Mouse (Mus musculus): Measurements from ENCODE around the gene Stra8. TPM values are rescaled to one million over a fixed set of nuclear protein-coding genes. Genes with fewer than 3 reads are reported as not detected.

The Stra8 gene
- polyA plus RNA-seq, 1 experiment = not detected

DNA sequence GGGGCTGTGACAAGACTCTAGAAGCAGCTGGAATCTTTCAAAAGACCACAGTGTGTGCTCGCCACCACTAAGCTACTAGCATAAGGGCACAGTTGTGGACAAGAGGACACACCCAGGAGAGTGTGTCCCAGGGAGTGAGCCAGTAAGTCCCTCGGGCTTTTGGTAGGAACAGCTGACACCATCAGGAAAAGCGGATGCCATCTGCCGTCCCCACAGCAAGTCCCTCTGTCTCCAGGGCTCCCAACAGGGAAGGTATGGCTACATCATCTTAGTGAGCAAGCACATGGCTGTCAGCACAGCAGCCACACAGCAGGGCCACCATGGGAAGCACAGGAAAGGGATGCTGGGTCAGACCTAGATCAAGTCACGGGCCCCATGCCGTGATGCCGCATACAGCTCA is 24.4 kb upstream of the Stra8 start:
- TF ChIP-seq GATA1 (IDR thresholded peaks at IDR 0.05; ENCODE audit: low read length) = no peak

DNA sequence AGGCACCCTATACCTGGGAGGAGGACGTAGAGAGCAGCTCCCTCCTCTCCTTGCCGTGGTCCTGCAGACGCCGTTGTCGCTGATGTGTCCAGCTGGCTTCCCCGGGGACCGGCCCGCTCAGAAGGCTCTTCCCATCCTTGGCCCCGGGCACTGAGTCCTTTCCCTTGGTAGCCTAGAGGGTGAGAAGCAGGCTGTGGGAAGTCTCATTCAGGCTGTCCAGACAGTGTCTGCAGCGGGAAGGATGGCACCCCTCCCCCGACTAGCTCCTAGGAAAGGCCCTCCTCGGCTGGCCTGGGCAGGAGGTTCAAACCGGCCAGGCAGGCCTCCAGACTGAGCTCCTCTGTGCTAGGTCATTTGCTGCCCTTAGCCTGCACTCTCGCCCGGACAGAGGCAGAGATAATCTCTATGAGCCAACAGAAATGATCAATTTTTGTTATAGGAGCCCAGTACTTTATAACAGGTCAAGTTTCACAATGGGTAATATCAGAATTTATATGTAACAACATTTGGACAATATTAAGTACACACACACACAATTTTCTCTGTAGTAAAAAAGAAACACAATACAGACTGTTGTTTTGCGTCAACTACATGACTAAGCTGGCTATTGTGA is 23.7 kb upstream of the Stra8 start:
- no peak for TF ChIP-seq GATA1 (IDR thresholded peaks at IDR 0.05; ENCODE audit: low read length)

DNA sequence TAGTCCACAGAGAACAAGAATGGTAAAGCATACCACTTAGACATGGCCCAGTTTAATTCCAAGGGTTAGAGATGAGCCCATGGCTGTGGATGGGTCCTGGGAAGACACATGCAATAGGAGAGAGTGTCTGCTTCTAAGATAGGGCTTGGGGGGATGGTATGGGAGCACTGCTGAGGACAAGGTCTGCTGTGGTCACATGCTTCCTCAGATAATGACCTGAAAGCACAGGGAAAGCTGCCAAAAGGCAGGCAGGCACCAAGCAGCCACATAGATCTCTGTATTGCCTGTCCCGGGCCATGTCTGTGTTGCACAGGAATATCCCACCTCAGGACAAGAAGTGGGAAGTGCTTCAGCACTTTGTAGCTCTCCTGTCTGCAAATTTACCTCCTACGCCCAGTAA is 20.8 kb upstream of the Stra8 start:
- TF ChIP-seq GATA1 (IDR thresholded peaks at IDR 0.05; ENCODE audit: low read length) = no peak

DNA sequence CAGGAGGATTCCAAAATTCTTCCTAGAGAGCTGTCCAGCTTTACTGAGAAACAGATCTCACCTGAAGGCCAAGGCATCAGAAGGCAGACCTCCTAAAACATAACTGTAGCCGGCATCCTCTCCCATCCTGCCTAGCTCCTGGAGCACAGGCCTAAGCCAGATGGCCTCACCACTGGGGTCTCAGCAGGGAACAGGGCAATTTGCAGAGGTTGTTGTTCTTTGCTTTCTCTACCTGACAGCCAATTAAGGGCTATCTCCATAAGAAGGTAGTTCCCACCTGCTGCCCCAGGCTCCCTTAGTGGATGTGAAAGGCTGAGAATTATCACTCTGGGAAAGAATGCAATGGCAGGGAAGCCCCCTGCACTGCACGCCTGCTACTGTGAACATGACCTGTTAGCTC is 19.0 kb upstream of the Stra8 start:
- no peak for TF ChIP-seq GATA1 (IDR thresholded peaks at IDR 0.05; ENCODE audit: low read length)

- no peak for TF ChIP-seq GATA1 (IDR thresholded peaks at IDR 0.05; ENCODE audit: low read length)
Observed at GRCm38 (mm10) chr6:34901911-34902444, 18.0 kb upstream of the Stra8 start.

- TF ChIP-seq GATA1 (IDR thresholded peaks at IDR 0.05; ENCODE audit: low read length) = no peak
Observed at GRCm38 (mm10) chr6:34902578-34902977, 17.4 kb upstream of the Stra8 start.

GRCm38 (mm10) chr6:34903441-34903840 is 16.5 kb upstream of the Stra8 start:
- no peak for TF ChIP-seq GATA1 (IDR thresholded peaks at IDR 0.05; ENCODE audit: low read length)

- TF ChIP-seq GATA1 (IDR thresholded peaks at IDR 0.05; ENCODE audit: low read length) = no peak
Observed at GRCm38 (mm10) chr6:34903851-34904250, 16.1 kb upstream of the Stra8 start.

GRCm38 (mm10) chr6:34904361-34904760 is 15.6 kb upstream of the Stra8 start:
- TF ChIP-seq GATA1 (IDR thresholded peaks at IDR 0.05; ENCODE audit: low read length) = no peak

DNA sequence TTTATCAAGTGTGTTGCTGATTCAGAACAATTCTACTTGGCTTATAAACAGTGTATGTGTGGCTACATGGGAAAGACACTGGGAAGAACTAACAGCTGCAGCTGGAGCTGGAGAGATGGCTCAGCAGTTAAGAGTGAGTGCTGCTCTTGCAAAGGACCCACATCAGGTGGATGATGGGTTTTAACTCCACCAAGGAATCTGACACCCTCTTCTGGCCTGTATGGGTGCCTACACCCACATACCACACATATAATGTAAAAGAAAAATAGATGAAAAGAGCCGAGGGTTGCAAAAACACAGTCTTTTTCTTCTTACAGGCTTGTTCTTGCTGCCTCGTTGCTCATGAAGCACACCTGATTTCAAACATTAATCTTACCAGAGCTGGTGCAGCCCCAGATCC is 13.8 kb upstream of the Stra8 start:
- no peak for TF ChIP-seq GATA1 (IDR thresholded peaks at IDR 0.05; ENCODE audit: low read length)

- no peak for TF ChIP-seq GATA1 (IDR thresholded peaks at IDR 0.05; ENCODE audit: low read length)
Observed at GRCm38 (mm10) chr6:34906661-34907060, 13.3 kb upstream of the Stra8 start.

- no peak for TF ChIP-seq GATA1 (IDR thresholded peaks at IDR 0.05; ENCODE audit: low read length)
Observed at GRCm38 (mm10) chr6:34907121-34907614, 12.8 kb upstream of the Stra8 start.

GRCm38 (mm10) chr6:34907696-34908260 is 12.2 kb upstream of the Stra8 start:
- no peak for TF ChIP-seq GATA1 (IDR thresholded peaks at IDR 0.05; ENCODE audit: low read length)

DNA sequence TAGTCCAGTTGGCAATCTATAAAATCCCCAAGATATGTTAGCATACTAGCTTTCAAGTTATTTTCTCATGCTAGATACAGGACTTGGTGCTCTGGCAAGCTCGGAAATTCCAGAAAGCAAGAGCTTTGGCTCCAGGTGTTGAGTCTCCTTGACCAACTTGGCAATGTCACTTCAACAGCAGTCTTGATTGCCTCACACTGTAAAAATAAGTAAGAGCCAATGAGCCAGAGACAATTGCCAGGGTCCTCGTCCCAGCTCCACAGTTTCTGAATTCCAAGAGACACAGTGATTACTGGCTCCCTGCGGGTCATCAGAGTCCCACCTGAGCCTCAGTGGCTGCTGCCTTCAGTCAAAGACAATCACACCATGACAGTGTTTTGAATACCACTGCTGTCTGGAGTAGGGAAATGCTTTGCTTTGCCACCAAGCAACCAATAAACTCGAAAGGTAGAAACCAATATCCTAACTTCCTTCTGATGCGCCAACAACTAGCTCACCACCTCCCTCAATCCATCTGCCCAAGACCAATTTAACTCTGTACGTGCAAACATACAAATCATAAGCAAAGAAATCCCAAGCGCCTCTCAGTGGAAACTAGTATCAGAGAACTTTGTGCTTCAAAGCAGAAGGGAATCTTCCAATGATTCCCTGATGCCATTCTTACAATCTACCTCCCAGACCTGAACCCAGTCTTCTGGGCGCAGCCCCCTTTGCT is 10.2 kb upstream of the Stra8 start:
- no peak for TF ChIP-seq GATA1 (IDR thresholded peaks at IDR 0.05; ENCODE audit: low read length)

DNA sequence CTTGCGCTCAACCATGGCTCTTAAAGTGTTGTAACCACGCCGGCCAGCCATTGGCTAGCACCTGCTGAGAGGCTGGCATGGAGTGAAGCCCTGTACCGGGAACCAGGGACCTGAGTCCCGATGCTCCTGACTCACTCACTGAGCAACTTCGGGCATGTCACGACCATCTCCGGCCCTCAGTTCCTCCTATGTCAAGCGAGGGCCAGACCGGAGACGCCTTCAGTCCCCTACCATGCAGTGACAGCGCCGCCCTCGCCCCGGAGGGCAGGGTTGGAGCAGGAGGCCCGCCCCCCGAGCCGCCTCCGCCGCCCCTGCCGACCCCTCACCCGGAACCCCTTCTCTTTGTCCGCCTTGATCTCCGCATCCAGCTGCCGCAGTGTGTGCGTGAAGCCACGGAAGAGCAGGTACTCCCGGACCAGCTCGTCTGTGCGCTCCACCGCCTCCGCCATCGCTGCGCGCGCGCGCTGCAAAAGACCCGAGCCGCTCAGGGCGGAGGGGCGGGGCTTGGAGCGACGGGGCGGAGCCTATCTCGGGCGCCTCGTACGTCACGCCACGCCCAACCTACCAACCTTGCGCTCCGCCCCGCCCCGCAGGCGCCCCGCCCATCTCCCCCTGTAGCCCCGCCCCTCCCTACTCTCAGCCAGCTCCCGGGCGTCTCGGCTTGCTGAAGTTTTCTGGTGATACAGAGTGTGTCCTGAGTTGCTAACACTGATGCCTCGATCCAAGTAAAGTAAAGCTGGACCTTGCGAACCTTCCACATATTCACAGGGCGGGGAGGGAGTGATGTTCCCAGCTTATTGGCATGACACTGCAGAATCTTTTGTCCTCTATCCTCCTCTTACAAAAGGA is 9.4 kb upstream of the Stra8 start, which contains the start of gene Wdr91:
Wdr91 (minus strand) TSS at position 506 of the 849 bp plus-strand sequence.
- TF ChIP-seq GATA1 (IDR thresholded peaks at IDR 0.05; ENCODE audit: low read length) = no peak

Data from G1E-ER4 (cell line).